Mouse (Mus musculus) urinary bladder, postnatal 14 days (tissue): Measurements from ENCODE around the gene Dcp1a.
A peak's percentile ranks its signal among the peaks of the same experiment; 100 is the strongest.
"Not testable (repeated sequence)": the region's sequence is repeated elsewhere in the genome, so short reads cannot be mapped to it uniquely, and the experiment has no call there.

ENCODE experiments used
- DNase-seq: peaks from one replicate; pipeline ENCODE4 v3.0.0; 2021; ENCODE audit warnings: low spot score

Dcp1a gene

DNA sequence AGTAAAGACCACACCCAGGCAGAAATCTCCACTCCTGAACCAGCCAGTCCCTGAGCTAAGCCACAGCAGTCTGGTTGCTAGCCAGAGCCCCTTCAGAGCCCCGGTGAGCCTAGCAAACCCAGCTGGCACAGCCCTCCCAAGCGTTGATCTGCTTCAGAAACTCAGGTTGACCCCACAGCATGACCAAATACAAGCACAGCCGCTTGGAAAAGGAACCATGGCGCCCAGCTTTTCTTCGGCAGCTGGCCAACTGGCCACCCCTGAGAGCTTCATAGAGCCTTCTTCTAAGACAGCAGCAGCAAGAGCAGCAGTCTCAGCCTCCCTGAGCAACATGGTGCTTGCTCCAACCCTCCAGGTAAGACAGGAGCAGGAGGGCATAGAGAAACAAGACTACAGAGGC is 40.0 kb downstream of the Dcp1a start:
- no peak for DNase-seq

DNA sequence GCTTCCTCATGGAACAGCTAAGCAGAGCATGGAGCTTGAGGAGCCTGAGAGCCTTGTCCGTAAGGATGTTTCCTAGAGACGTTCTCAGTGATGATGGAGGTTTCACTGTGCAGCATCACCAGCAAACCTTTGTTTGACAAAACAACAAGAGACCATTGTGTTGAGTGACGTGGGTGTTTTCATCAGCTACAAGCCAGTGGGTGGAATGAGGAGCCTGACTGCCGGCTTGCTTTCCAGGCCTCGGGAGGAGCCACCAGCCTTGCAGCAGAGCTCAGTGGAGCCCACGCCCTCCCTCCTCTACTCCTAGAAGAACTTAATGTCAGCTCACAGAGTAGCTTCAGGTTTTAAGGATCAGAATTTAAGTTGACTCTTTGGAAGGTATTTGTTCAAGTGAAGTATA is 44.0 kb downstream of the Dcp1a start:
- DNase-seq, result no peak

DNA sequence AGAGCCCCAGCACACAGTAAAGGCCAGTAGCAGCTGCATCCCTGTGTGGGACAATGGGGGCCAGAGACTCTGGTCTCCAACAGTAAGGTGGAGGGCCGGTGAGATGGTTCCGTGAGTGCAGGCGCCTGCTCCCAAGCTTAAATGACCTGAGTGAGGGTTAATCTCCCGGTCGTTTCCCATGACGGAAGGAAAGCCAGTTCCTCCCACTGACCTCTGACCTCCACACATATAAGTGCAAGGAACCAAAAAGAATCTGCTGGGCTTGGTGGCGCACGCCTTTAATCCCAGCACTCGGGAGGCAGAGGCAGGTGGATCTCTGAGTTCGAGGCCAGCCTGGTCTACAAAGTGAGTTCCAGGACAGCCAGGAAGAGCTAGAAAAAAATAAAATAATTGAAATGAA is 49.1 kb downstream of the Dcp1a start:
- no peak for DNase-seq

DNA sequence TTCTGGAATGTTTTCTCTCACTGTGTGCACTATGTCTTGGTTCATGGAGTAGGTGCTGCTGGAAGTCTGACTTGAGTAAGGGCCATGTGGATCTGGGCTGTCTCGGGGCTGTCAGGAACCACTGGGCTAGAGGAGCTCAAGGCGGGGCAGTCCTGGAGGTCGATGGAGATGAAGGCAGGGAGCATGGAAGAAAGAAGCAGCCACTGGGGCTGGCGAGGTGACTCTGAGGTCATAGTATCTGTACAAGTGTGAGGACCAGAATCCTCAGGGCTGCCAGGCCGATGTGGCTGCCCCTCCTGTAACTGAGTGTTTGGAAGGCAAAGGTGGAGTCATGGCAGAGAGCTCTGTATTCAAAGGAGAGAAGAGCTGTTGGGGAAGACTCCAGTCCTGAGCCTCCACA is 49.6 kb downstream of the Dcp1a start:
- no peak for DNase-seq

DNA sequence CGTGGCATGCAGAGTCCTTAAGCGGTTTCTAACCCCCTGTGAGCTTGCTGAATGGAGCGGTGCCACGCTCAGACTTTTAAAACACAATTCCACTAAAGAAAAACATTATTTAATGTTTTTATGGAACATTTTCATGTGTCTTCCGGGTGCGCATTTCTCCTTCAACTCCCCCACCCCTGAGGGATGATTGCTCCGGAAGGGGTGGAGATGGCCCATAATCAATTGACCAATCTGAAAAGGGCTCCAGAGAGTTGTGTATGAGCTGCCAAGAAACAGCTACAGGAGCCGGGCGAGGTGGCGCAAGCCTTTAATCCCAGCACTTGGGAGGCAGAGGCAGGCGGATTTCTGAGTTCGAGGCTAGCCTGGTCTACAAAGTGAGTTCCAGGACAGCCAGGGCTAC is 50.1 kb downstream of the Dcp1a start:
- DNase-seq, result no peak

DNA sequence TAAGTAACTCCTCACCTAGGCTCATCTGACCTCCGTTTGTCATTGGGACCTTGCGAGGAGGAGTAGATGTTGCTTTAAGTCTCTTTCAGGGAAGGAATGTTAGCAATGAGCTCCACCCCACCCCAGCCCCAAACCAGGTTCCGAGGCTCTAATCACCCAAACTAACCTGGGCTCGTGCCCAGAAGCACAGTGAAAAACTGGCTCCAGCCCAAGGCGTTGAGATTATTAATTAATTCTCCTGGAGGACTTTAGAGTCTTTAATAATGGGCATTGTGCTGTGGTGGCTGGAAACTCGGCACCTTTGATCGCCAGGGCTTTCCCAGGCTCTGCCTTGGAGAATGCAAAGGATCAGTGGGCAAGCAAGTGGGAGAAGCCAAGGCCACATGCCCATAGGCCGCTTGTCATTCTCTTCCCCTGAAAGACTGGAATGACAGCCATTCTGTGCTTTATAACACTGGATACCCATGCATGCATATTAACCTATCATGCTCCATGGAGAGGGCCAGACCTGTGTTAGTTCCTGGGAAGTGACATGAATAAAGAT is 51.5 kb downstream of the Dcp1a start:
- peak; percentile 29 for DNase-seq

DNA sequence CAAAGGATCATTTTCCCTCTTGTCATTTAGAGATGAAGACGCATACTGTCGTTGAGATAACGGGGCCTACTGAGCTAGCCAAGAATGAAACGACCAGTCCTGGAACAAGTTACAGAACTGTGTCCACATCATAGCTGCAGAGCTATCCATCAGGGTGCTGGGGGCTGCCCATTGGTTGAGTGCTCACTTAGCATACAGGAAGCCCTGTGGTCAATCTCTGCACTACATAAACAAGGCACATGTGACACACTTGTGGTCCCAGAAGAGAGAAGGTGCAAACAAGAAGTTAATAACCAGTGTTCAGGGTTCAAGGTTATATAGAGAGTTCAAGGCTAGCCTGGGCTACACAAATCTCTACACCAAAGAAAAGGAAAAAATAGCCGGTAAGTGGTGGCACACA is 52.1 kb downstream of the Dcp1a start:
- no peak for DNase-seq

DNA sequence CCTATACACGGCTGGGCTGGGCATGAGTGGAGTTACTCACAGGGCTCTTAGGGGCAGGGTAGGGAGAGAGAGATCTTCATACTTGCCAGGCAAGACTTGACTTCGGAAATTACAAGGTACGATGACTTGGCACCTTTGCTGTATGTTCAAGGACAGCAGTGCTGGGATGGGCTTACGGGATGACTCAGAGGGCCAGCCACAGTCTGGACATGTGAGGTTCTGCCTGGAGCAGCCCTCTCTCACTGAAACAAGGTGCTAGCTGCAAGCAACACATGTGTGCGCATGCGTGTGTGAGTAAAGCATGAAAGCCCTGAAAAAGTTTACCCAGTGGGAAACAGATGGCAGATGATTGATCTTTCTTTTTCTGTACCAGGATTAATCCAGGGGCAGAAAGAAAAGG is 52.6 kb downstream of the Dcp1a start:
- DNase-seq, result peak; percentile 62

DNA sequence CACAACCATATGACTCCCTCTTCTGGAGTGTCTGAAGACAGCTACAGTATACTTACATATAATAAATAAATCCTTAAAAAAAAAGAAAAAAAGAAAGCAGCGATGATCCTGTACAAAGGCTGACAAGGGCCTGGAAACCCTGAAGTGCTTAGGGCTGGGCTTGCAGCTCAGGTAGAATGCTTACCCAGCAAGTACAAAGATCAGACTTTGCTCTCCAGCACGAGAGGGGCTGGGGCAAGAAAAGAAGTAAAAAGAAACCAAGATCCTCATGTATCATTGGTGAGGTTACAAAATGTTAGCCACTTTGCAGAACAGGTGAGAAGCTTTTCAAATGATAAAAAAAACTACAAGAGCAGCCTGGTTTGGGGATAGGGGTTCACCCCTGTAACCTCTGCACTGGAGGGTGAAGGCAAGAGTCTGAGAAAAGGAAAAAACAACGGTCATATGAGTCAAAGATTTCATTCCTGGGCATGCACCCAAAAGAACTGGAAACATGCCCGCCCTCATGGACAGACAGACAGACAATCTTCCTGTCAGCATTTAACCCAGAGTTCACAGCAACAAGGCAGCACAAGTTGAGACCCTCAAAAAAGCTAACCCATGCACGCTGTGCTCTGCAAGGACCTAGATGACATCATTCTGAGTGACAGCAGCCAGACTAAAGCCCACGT is 54.6 kb downstream of the Dcp1a start:
- DNase-seq, result no peak

DNA sequence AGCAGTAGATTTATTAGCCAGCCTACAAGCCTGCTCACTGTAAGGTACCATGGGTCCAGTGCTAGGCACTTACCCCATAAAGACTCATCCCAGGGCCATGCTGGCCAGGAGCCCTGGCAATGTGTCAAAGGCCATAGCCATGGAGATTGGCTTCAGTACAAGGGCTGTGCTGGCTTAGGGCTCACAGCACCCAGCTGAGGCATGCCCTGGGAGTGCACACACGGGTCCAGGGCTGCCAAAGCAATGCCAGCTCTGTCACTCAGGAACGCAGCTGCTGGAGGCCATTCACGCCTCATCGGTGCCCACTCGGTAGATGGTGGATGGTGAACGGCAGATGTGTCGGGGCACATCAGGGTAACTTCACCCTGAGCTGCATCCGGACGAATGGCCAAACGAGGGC is 62.2 kb downstream of the Dcp1a start:
- DNase-seq, result peak; percentile 37

DNA sequence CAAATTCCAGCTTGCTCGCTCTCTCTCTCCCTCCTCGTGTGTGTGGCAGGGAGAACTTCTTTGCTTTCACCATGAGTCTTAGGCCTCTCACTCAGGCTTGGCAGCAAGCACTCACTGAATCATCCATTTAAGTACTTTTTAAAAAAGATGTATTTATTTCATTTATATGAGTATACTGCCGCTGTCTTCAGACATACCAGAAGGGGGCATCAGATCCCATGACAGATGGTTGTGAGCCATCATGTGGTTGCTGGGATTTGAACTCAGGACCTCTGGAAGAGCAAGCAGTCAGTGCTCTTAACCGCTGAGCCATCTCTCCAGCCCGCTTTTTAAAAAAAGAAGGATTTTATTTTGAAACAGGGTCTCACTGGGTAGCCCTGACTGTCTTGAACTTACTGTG is 64.0 kb downstream of the Dcp1a start:
- not testable (repeated sequence) for DNase-seq

DNA sequence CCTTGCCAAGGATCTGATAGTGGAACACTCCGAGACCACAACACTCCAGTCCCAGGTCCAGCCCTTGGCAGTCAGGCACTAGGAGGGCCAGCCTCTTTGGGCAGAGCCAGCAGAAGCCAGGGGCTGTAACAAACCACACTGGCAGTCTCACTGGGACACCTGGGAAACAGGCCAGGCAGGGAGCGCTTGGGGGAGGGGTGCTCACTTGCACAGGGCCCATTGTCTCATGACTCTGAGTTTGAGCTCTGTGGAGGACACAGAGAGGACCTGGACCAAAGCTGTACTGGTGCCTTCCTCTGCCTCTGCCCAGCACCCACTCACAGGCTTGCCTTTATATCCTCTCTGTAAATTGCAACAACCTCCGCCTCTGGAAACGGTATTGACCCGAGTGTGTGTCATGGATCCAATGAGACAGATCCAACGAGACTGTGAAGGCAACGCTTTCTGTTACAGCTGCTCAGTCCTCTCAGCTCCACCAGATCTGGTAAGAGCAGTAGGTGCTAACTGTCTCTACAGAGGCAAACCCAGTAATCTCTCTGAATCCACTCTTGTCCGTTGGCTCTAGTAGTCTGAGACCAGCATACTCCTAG is 68.9 kb downstream of the Dcp1a start, which contains the start of gene Tkt:
Tkt (plus strand) TSS at position 229 of the 590 bp plus-strand sequence.
- peak; percentile 71 for DNase-seq

DNA sequence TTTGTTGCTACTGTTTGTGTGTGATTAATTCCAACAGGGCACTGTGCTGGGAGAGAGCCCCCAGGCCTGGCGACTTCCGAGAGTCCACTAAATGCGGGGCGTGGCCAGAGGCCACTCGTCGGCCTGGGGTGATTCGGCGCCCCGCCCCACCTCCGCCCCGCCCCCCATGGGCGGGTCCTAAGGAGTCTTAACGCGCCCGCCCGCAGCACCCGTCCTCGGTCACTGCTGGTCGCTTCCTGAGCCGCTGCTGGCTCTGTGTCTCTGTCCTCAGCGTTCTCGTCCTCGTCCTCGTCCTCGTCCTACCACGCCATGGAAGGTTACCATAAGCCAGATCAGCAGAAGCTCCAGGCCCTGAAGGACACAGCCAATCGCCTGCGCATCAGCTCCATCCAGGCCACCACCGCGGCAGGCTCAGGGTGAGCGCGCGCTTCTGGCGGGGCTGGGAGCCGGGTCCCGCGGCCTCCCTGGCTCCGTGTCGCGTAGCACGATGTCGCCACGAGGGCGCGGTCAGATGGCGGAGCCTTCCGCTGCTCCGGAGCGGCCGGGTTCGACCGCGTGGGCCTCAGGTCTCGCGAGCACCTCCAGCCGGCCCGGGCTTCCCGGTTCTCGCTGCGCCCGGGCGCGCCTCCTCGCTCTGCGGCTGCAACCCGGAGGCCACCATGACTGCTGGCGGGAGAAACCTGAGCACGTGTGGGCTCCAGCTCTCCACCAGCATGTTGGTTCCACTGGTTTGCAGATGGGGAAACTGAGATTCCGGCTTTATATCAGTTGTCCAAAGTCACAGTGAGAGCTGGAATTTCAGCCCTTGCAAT is 69.8 kb downstream of the Dcp1a start:
- peak; percentile 98 for DNase-seq

DNA sequence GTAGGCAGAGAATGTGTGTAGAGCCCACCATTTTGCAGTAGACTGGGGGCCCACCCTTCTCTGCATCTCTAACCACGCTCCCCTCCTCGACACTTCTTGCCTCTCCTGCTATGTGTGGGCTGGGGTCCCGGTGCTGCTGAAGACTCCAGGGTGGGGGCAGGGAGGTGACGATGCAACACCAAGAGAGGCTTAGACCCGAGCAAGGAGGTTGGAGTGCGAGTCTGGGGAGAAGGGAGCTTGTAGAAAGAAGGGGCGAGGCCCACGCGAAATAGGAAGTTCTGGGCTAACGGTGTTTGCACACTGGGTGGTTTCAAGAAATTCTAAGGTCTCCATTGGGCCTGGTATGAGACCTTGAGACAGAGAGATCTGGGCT is 70.4 kb downstream of the Dcp1a start:
- DNase-seq, result peak; percentile 25

DNA sequence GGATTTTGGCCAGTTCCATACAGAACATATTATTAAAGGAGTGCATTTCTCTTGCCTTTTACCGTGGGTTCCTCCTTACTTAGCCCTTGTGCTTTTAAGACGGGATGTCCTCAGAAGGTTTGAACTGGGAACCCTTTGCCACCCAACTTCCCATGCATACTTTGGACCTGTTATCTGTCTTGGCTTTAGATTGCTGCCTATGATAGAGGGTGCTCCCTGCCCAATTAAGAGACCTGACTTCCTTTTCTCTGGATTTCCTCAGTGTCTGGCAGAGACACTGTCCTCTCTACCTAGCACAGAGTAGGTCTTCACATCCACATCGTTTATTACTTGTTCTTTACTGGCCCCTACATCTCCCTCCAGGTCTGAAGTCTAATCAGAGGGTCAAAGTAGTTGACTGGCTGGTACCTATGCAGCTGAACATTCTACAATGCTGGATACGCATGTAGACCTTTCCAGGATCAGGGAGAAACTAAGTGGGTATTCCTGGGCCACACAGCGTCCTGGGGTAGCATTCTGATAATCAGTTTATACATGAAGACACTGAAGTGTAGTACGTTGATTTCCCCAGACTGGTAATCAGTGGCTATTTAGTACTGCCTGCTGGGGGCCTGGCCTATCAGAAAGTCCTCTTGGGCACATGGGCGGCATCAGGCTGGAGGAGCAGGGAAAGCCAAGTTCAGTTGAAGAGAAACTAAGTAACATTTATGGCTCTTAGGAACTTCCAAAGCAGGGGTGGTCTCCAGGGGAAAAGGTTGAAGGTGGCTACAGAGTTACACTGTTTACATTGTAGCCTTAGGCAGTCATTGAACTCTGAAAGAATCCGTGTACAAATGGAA is 71.1 kb downstream of the Dcp1a start:
- DNase-seq, result no peak

DNA sequence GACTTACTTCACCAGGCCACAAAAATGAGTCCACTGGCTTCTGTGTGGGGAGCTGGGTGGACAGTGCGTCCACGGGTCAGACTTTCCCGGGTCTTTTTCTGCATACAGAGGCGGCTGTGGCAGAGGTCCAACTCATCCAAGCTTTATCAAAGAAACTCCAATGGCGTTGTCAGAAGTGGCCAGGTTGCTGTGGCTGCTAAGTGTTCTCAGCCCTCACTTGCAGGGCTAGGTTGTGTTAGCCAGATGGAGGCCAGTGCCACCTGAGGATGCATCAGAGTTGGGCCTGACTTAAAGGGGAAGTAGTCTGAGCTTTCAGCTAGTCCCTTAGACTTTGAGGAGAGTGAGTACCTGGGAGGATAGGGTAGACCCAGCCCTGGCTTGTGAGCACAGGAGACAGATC is 72.2 kb downstream of the Dcp1a start:
- no peak for DNase-seq

DNA sequence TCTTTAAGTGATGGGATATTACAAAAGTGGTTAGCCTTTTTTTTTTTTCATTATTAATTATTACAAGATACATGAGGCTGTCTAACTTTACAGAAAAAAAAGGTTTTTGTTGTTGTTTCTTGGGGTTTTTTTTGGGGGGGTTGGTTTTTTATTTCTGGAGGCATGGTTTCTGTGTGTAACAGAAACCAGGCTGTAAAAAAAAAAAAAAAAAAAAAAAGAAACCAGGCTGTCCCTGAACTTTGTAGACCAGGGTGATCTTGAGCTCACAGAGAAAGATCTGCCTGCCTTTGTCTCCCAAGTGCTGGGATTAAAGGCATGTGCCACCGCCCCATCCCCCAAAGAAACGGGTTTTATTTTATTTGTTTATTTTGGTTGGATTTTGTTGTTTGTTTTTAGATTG is 72.6 kb downstream of the Dcp1a start:
- no peak for DNase-seq

DNA sequence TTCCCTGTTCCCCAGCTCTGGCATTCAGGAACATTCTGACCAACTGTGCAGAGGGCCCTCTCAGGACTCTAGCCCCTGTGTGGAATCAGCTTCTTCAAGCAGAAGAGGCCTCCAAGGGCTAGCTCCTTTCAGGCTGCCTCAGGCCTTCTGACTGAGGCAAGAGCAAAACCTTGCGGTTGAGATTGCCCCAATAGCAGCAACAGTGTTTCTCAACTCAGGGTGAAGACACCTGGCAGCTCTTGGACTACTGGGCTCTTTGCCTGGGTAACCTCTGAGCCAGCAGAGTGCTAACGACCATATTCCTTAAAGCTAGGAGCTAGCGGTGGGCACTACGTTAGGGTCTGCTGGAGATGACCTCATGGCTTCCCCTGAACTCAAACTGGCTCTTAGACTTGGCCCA is 73.8 kb downstream of the Dcp1a start:
- no peak for DNase-seq

DNA sequence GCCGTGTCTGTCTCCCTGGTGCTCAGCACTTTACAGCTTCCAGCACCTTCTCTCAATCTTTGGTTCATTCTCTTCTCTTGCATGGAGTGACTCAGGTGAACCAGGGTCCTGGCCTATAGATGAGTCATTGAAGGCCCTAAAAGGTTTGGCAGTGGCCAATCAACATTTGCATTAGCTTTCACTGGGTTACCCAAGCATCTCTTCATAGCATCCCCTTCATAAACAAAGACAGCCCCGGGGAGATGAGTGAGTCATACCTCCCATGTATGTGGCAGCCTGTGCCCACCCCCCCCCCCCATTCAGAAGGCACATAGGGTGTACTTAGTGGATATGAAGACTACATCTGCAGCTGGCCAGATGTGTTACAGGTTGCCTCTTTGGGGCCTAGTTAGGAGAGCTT is 77.3 kb downstream of the Dcp1a start:
- DNase-seq, result no peak

DNA sequence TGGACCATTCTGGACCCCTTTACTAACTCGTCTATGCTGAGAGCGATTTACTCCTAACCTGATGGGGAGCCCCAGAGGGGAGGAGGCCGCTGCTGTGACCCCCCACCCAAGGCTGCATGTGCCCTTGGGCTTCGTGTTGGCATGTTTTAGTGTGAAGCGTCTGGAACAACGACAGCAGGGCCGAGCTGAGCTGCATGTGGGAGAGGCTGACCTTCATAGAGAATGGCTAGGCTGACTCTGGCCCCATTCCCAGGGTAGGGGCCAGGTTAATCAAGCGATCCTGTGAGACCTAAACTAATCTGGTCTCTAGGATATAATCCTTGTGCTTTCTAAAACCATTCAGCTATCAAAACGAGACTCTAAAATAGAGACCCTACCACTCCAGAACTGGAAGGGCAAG is 78.4 kb downstream of the Dcp1a start:
- no peak for DNase-seq

DNA sequence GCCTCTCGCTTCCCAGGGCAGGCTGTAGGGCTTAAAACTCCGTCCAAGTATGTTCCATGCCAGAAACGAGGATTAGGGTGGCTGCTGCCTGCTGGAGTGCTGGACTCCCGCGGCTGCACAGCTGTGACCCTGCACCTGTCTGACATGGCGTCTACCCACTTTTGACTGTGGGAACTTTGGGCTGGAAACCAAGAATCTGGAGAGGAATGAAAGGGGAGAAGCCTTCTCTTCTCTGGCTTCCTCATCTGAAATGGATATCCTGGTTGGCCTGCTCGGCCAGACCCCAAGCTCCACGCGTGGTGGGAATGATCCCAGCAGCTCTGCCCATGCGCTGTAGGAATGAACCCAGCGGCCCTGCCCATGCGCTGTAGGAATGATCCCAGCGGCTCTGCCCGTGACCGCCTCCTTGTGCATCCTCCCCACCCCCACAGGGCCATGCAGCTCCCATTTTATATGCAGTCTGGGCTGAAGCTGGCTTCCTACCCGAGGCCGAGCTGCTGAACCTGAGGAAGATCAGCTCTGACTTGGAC is 80.1 kb downstream of the Dcp1a start:
- no peak for DNase-seq

DNA sequence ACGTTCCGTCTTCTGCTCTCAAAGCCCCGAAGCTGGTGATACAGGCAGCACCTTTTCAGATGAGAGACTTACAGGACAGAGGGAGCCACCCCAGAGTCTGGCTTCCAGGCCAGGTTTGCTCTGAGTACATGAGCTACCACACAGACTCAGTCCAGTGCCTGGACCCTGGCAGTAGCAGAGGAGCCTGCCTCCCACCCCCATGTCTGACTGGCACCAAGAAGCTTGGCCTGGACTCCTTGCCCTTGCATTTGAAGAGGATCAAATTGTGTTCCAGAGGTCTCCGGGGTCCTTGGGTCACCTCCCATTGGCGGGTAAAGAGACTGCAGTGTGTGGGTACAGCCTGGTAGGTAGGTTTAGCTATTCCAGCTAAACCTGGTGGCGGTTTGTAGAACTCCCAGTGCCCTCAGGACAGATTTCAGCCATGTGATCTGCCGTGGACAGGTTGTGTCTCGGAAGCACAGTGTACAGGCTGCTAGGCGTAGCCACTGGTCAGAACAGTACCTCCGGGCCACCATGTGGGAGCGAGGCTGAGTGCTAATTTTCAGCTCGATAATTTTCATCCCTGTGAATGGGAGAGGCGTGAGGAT is 81.6 kb downstream of the Dcp1a start:
- DNase-seq, result no peak
